Mouse (Mus musculus): ENCODE data around the gene Wdfy1.

DNA sequence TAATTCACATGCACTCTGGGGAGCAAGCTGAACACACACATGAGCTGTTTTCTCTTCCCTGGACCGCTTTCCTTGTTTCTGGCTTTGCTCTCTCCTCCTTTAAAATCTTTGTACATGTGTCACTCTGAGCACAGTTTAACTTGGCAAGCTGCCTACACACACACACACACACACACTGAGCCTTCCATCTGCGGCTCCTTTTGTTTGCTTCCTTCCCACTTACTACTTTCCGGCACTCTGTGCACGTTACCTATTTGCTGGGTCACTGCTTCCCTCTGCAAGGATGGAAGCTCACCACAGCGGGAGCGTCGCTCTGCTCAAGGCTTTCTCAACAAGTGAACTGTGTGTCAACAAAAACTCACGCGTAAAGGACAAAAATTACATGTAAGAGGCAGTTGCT lies 78.6 kb downstream of the Wdfy1 start:
- no peak for TF ChIP-seq GATA1 (IDR thresholded peaks at IDR 0.05; ENCODE audit: borderline replicate concordance, low read length)
- no peak for TF ChIP-seq CTCF (IDR thresholded peaks at IDR 0.05; ENCODE audit: low read depth, low read length)
